Mouse (Mus musculus) embryonic facial prominence, embryonic 12.5 days (tissue): ENCODE data around the gene Plxnb1. TPM values are rescaled to one million over a fixed set of nuclear protein-coding genes. Genes with fewer than 3 reads are reported as not detected.

Experiments
- ATAC-seq: fragments of 200-750 bp; cut with Nextera tagmentation; 2 replicates; pipeline ENCODE4 v1.8.0; 2017; ENCODE audit not compliant: insufficient number of reproducible peaks, insufficient read depth, low FRiP score, low TSS enrichment
- H3K27ac ChIP-seq: fragments of 300-500 bp; sonication (generic); 2 replicates; pipeline ENCODE4 v1.5.1; 2016; ENCODE audit warnings: mild to moderate bottlenecking
- H3K27me3 ChIP-seq: fragments of 300-500 bp; sonication (generic); 2 replicates; pipeline ENCODE4 v1.6.1; 2016; ENCODE audit warnings: mild to moderate bottlenecking, moderate library complexity
- H3K36me3 ChIP-seq: fragments of 300-500 bp; sonication (generic); 2 replicates; pipeline ENCODE4 v1.6.1; 2016; ENCODE audit warnings: mild to moderate bottlenecking
- H3K4me1 ChIP-seq: fragments of 300-500 bp; sonication (generic); 2 replicates; pipeline ENCODE4 v1.6.1; 2016
- H3K4me2 ChIP-seq: fragments of 300-500 bp; sonication (generic); replicated peaks from 2 replicates; pipeline ENCODE4 v1.6.1; 2016; ENCODE audit warnings: mild to moderate bottlenecking, moderate library complexity
- H3K4me3 ChIP-seq: fragments of 300-500 bp; sonication (generic); 2 replicates; pipeline ENCODE4 v1.5.1; 2016; ENCODE audit warnings: mild to moderate bottlenecking
- H3K9ac ChIP-seq: fragments of 300-500 bp; sonication (generic); 2 replicates; pipeline ENCODE4 v1.6.1; 2016; ENCODE audit warnings: mild to moderate bottlenecking, moderate library complexity
- H3K9me3 ChIP-seq: fragments of 300-500 bp; sonication (generic); 2 replicates; pipeline ENCODE4 v1.6.1; 2016; ENCODE audit warnings: mild to moderate bottlenecking, moderate library complexity
- WGBS: fragments of 180-500 bp; shearing (Covaris S2); methylation state at CpG from one replicate; pipeline ENCODE4 v1.1.7; 2016; 5-methylcytosine and 5-hydroxymethylcytosine counted together
- polyA plus RNA-seq: library from polyadenylated mRNA; unstranded; fragments of >200 nt; fragmentation: Nextera tagmentation; extraction: Ambion mirVana; gene quantifications from 2 replicates; pipeline ENCODE4 v1.2.1, GENCODE M21; 2016

The Plxnb1 gene
- polyA plus RNA-seq: 18.3 and 23.0 TPM in 2 replicates

- Histone ChIP-seq H3K9me3 (no peaks in the 10 kb centered on the region), H3K4me1 (peaks cover 44% of the 10 kb centered on the region), H3K27me3 (no peaks in the 10 kb centered on the region), H3K4me3 (peak within 1 kb of the TSS; percentile 74), H3K36me3 (peaks cover 29% of the 10 kb centered on the region), H3K9ac (peak within 1 kb of the TSS; percentile 95), H3K27ac (peak within 1 kb of the TSS; percentile 100), H3K4me2 (peak within 1 kb of the TSS; percentile 76)
- under 1% methylated on average over 99 of the region's 102 CpGs for WGBS
- peak; percentile 45 for ATAC-seq
These were observed at the start of gene Plxnb1 for GRCm38 (mm10) chr9:109095137-109095982. Plxnb1 (plus strand) TSS chr9:109095389.

GRCm38 (mm10) chr9:109046306-109046705, 48.9 kb upstream of the Plxnb1 start:
- no peaks in the 10 kb centered on the region for H3K4me1 ChIP-seq
- peaks cover 7% of the 10 kb centered on the region; the same call in 1 of the 2 replicates for H3K36me3 ChIP-seq
- no peaks in the 10 kb centered on the region for H3K27me3 ChIP-seq
- no peak overlapping the region for H3K9ac ChIP-seq
- WGBS: 26% methylated on average over 5 of the region's 5 CpGs
- no peak overlapping the region for H3K4me3 ChIP-seq
- H3K27ac ChIP-seq: no peak overlapping the region
- H3K4me2 ChIP-seq: no peak overlapping the region
- H3K9me3 ChIP-seq: no peaks in the 10 kb centered on the region
- ATAC-seq: no peak

GRCm38 (mm10) chr9:109049316-109049715, 45.9 kb upstream of the Plxnb1 start:
- Histone ChIP-seq H3K4me3 (no peak overlapping the region), H3K9ac (no peak overlapping the region), H3K4me1 (peaks cover 1% of the 10 kb centered on the region; the same call in 1 of the 2 replicates), H3K9me3 (no peaks in the 10 kb centered on the region), H3K27ac (no peak overlapping the region), H3K4me2 (no peak overlapping the region), H3K36me3 (peaks cover 23% of the 10 kb centered on the region), H3K27me3 (no peaks in the 10 kb centered on the region)
- 76% methylated on average over 7 of the region's 7 CpGs for WGBS
- ATAC-seq: no peak

DNA sequence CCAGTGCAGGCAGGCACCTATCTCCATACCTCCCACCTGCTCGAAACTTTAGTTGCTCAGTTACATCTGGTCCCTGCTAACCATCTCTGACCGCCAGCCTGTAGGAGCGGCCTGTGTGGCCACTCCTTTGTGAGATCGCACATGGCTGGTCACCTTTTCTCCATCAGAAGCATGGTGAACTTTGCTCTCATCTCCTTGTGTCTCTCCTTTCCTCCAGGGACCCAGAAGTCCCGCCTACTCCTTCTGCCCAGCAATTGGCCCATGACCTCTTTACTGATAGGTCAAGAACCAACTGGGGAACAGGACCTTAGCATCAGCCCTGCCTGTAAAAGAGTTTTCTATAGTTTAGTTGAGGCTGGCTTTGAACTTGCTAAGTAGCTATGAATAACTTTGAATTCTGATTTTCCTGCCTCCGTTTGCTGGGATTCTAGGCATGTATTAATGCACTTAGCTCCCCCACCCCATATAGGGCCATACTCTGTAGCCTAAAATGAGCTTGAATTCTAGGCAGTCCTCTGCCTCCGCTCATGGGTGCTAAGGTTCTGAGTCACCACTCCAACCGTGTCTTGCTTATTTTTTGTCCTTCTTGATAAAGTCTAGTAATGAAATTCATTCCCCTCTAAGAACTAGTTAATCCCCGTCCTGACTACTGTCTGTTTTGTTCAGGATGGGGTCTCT, 45.1 kb upstream of the Plxnb1 start:
- Histone ChIP-seq H3K4me1 (peaks cover 8% of the 10 kb centered on the region), H3K4me2 (no peak overlapping the region), H3K36me3 (peaks cover 23% of the 10 kb centered on the region), H3K27me3 (no peaks in the 10 kb centered on the region), H3K9me3 (no peaks in the 10 kb centered on the region), H3K4me3 (no peak overlapping the region), H3K9ac (no peak overlapping the region), H3K27ac (no peak overlapping the region)
- 77% methylated on average over 9 of the region's 9 CpGs for WGBS
- ATAC-seq: no peak

GRCm38 (mm10) chr9:109050674-109050997, 44.6 kb upstream of the Plxnb1 start:
- Histone ChIP-seq H3K4me1 (peaks cover 12% of the 10 kb centered on the region), H3K36me3 (peaks cover 23% of the 10 kb centered on the region), H3K27ac (no peak overlapping the region), H3K9me3 (no peaks in the 10 kb centered on the region), H3K9ac (no peak overlapping the region), H3K4me3 (no peak overlapping the region), H3K4me2 (no peak overlapping the region), H3K27me3 (no peaks in the 10 kb centered on the region)
- no peak for ATAC-seq
- 65% methylated on average over 3 of the region's 3 CpGs for WGBS

GRCm38 (mm10) chr9:109051011-109051501, 44.1 kb upstream of the Plxnb1 start:
- Histone ChIP-seq H3K4me3 (no peak overlapping the region), H3K27me3 (no peaks in the 10 kb centered on the region), H3K9me3 (no peaks in the 10 kb centered on the region), H3K36me3 (peaks cover 25% of the 10 kb centered on the region), H3K4me1 (peaks cover 12% of the 10 kb centered on the region), H3K9ac (no peak overlapping the region), H3K4me2 (no peak overlapping the region), H3K27ac (no peak overlapping the region)
- ATAC-seq: no peak
- WGBS: 87% methylated on average over 13 of the region's 13 CpGs

DNA sequence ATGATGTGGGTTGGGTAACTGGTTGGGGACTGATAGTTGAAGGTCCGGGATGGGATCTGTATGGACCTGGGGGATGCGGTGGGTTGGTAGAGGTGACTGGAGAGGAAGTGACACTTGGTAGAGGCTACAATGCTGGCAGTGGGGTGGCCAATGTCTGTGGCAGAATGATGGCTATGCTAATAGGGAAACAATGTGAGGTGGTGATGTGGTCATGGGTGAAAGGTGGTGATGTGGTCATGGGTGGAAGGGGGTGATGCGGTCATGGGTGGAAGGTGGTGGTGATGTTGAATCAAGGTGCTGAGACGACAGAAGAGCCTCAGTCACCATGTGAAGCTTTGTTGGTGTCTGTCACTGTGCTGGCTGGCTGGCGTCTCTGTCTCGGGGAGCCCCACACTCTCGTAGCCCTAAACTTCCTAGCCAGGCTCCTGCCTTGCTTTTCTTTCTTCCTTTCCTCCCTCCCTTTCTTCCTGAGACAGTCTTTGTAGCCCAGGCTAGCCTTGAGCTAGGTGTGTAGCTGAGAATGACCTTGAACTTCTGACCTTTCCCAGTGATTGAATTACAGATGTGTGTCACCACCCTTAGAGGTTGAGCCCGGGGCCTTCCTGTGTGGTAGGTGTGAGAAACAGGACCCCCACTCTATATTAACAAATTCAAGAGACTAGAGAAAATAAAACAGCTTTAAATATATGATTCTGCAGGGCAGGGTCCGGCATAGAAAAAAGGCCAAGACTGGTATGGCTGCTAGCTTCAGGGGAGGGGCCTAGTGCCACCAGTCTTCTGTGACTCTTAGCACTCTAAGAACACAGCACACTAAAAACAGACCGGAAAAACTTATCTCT, 43.3 kb upstream of the Plxnb1 start:
- no peak overlapping the region for H3K27ac ChIP-seq
- no peaks in the 10 kb centered on the region for H3K27me3 ChIP-seq
- no peak overlapping the region for H3K4me3 ChIP-seq
- no peak overlapping the region for H3K4me2 ChIP-seq
- WGBS: 89% methylated on average over 10 of the region's 10 CpGs
- peaks cover 12% of the 10 kb centered on the region for H3K4me1 ChIP-seq
- H3K9ac ChIP-seq: no peak overlapping the region
- no peak for ATAC-seq
- peaks cover 33% of the 10 kb centered on the region for H3K36me3 ChIP-seq
- H3K9me3 ChIP-seq: no peaks in the 10 kb centered on the region

DNA sequence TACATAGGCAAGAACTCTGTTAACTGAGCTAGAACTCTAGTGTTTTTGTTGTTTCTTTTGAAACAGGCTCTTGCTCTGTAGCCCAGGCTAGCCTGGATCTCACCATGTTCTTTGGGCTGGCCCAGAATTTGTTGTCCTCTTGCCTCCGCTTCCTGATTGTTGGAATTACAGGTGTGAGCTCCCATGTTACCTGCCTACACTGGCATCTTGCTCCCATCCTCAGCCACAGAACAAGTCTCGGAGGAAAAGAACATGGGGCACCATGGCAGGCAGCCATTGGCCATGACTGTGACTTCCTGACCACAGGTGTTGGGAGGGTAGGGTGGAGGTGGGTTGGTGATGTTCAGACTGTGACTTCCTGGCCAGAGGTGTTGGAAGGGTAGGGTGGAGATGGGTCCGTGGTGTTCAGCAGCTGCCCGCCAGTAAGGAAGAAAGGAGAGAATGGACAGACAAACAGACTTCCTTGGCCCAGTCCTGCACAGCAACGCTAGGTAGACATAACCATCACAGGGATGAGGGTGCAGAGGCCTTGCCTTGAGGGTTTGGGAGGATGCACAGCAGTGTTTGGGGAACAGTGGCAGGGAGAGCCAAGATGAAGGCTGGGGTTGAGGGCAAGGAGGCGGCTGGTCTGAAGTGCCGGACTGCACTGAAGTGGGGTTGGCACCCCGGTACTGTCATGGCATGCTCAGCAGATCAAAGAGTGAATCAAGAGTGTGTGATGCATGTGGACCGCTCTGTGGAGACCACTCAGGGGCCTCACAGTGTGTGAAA, 42.5 kb upstream of the Plxnb1 start:
- Histone ChIP-seq H3K9ac (no peak overlapping the region), H3K4me3 (no peak overlapping the region), H3K9me3 (no peaks in the 10 kb centered on the region), H3K36me3 (peaks cover 40% of the 10 kb centered on the region), H3K27ac (no peak overlapping the region), H3K4me2 (no peak overlapping the region), H3K4me1 (peaks cover 12% of the 10 kb centered on the region), H3K27me3 (no peaks in the 10 kb centered on the region)
- 81% methylated on average over 9 of the region's 9 CpGs for WGBS
- ATAC-seq: no peak

- H3K27me3 ChIP-seq: no peaks in the 10 kb centered on the region
- H3K4me2 ChIP-seq: no peak overlapping the region
- H3K36me3 ChIP-seq: peaks cover 43% of the 10 kb centered on the region
- WGBS: 77% methylated on average over 3 of the region's 3 CpGs
- H3K4me1 ChIP-seq: peaks cover 12% of the 10 kb centered on the region
- H3K4me3 ChIP-seq: no peak overlapping the region
- H3K9ac ChIP-seq: no peak overlapping the region
- no peaks in the 10 kb centered on the region for H3K9me3 ChIP-seq
- H3K27ac ChIP-seq: no peak overlapping the region
- ATAC-seq: no peak
These were observed 41.8 kb upstream of the Plxnb1 start for GRCm38 (mm10) chr9:109053366-109053765.

GRCm38 (mm10) chr9:109053851-109054250, 41.3 kb upstream of the Plxnb1 start:
- no peaks in the 10 kb centered on the region for H3K9me3 ChIP-seq
- no peak overlapping the region for H3K9ac ChIP-seq
- no peak for ATAC-seq
- H3K27me3 ChIP-seq: no peaks in the 10 kb centered on the region
- WGBS: 70% methylated on average over 6 of the region's 6 CpGs
- peaks cover 45% of the 10 kb centered on the region for H3K36me3 ChIP-seq
- no peak overlapping the region for H3K4me3 ChIP-seq
- peak overlapping the region; percentile 36; the same call in 1 of the 2 replicates for H3K27ac ChIP-seq
- H3K4me1 ChIP-seq: peaks cover 16% of the 10 kb centered on the region
- no peak overlapping the region for H3K4me2 ChIP-seq

- peak overlapping the region; percentile 36; the same call in 1 of the 2 replicates for H3K9ac ChIP-seq
- ATAC-seq: peak; percentile 62
- peaks cover 45% of the 10 kb centered on the region for H3K36me3 ChIP-seq
- no peaks in the 10 kb centered on the region for H3K27me3 ChIP-seq
- WGBS: 8% methylated on average over 6 of the region's 7 CpGs
- H3K4me2 ChIP-seq: peak overlapping the region; percentile 42
- no peaks in the 10 kb centered on the region for H3K9me3 ChIP-seq
- H3K4me1 ChIP-seq: peaks cover 22% of the 10 kb centered on the region
- peak overlapping the region; percentile 22 for H3K4me3 ChIP-seq
- H3K27ac ChIP-seq: peak overlapping the region; percentile 84
These were observed 40.5 kb upstream of the Plxnb1 start for GRCm38 (mm10) chr9:109054712-109055111.
